Mouse (Mus musculus) CH12.LX (cell line): ENCODE results near the gene Slc25a33. TPM values are rescaled to one million over a fixed set of nuclear protein-coding genes. Genes with fewer than 3 reads are reported as not detected.

Experiments
- DNase-seq: peaks from one replicate; pipeline ENCODE4 v3.0.0-alpha.2; 2013; ENCODE audit errors: extremely low read depth
- H3K27ac ChIP-seq: 2 replicates; pipeline ENCODE4 v1.5.1; 2012; ENCODE audit warnings: low read depth, mild to moderate bottlenecking, control low read depth, moderate library complexity; ENCODE audit not compliant: insufficient read depth
- H3K27me3 ChIP-seq: replicated peaks from 2 replicates; pipeline ENCODE3; 2012; ENCODE audit warnings: inconsistent platforms
- H3K36me3 ChIP-seq, 2 experiments: replicated peaks in 1 of 2; 2 replicates each; pipeline versions ENCODE3 to v1.6.1; 2012; ENCODE audit warnings: inconsistent platforms in 1 of 2, low read length in 1 of 2, mild to moderate bottlenecking in 1 of 2, mixed read lengths in 1 of 2, moderate library complexity in 1 of 2; ENCODE audit not compliant: control insufficient read depth in 1 of 2, insufficient read depth in 1 of 2
- H3K4me1 ChIP-seq, 2 experiments: 2 replicates each; pipeline ENCODE4 v1.6.1; 2012; ENCODE audit warnings: inconsistent platforms in 1 of 2, moderate library complexity in 1 of 2; ENCODE audit not compliant: insufficient read depth in 2 of 2, control insufficient read depth in 1 of 2
- H3K4me2 ChIP-seq: 2 replicates; pipeline ENCODE4 v1.6.1; 2012; ENCODE audit warnings: low read depth, mild to moderate bottlenecking, control low read depth; ENCODE audit not compliant: poor library complexity, insufficient read depth, severe bottlenecking
- H3K4me3 ChIP-seq, 3 experiments: fragments of 150-350 bp in 1 of 3; sonication (generic) in 1 of 3; replicated peaks in 1 of 3; 2 replicates each; pipeline versions ENCODE3 to v1.5.1; 2011 to 2012; ENCODE audit warnings: low read depth in 2 of 3, low read length in 2 of 3, mild to moderate bottlenecking in 2 of 3, moderate library complexity in 2 of 3, control low read depth in 1 of 3, improper control_type of control experiment in 1 of 3, inconsistent platforms in 1 of 3, mixed read lengths in 1 of 3; ENCODE audit not compliant: poor library complexity in 1 of 3
- H3K79me2 ChIP-seq: replicated peaks from 2 replicates; pipeline ENCODE4 v1.6.1; 2012; ENCODE audit warnings: mild to moderate bottlenecking, moderate library complexity; ENCODE audit not compliant: control insufficient read depth, poor library complexity, insufficient read depth, severe bottlenecking; ENCODE audit errors: extremely low read depth
- H3K9ac ChIP-seq: 2 replicates; pipeline ENCODE4 v1.6.1; 2012; ENCODE audit warnings: low read depth, mild to moderate bottlenecking, control low read depth, moderate library complexity; ENCODE audit not compliant: insufficient read depth
- H3K9me3 ChIP-seq: replicated peaks from 2 replicates; pipeline ENCODE3; 2012; ENCODE audit warnings: low read length, inconsistent platforms, mixed read lengths
- CHD2 ChIP-seq: IDR thresholded peaks from 2 replicates; pipeline ENCODE4 v1.6.1; 2011; ENCODE audit warnings: low read length, improper control_type of control experiment
- CTCF ChIP-seq, 2 experiments: IDR thresholded peaks in 1 of 2; conservative IDR thresholded peaks in 1 of 2; 2 replicates each; pipeline ENCODE4 v1.5.1; 2011 to 2012; ENCODE audit warnings: low read depth in 2 of 2, low read length in 2 of 2, improper control_type of control experiment in 1 of 2, inconsistent platforms in 1 of 2, mild to moderate bottlenecking in 1 of 2, moderate library complexity in 1 of 2
- E2F4 ChIP-seq: IDR thresholded peaks from 2 replicates; pipeline ENCODE4 v1.6.1; 2011; ENCODE audit warnings: low read depth, low read length, improper control_type of control experiment; ENCODE audit not compliant: insufficient replicate concordance
- ELF1 ChIP-seq: IDR thresholded peaks from 2 replicates; pipeline ENCODE4 v1.6.1; 2014; ENCODE audit warnings: low read depth, mild to moderate bottlenecking, inconsistent platforms, low read length, improper control_type of control experiment
- EP300 ChIP-seq: IDR thresholded peaks from 2 replicates; pipeline ENCODE4 v1.6.1; 2011; ENCODE audit warnings: low read length, improper control_type of control experiment
- IRF4 ChIP-seq: IDR thresholded peaks from 2 replicates; pipeline ENCODE4 v1.6.1; 2014; ENCODE audit warnings: low read depth, mild to moderate bottlenecking, inconsistent platforms, low read length, improper control_type of control experiment
- MAZ ChIP-seq: IDR thresholded peaks from 2 replicates; pipeline ENCODE4 v1.6.1; 2012; ENCODE audit warnings: low read depth, mild to moderate bottlenecking, inconsistent platforms, low read length, improper control_type of control experiment, moderate library complexity
- POLR2AphosphoS2 ChIP-seq: IDR thresholded peaks from 2 replicates; pipeline ENCODE4 v1.6.1; 2011; ENCODE audit warnings: low read depth, low read length, improper control_type of control experiment
- RAD21 ChIP-seq: IDR thresholded peaks from 2 replicates; pipeline ENCODE4 v1.6.1; 2011; ENCODE audit warnings: low read depth, mild to moderate bottlenecking, low read length, improper control_type of control experiment, moderate library complexity
- SMC3 ChIP-seq: IDR thresholded peaks from 2 replicates; pipeline ENCODE4 v1.6.1; 2011; ENCODE audit warnings: low read depth, low read length, improper control_type of control experiment
- TBP ChIP-seq: conservative IDR thresholded peaks from 2 replicates; pipeline ENCODE4 v1.6.1; 2011; ENCODE audit warnings: low read depth, low read length, improper control_type of control experiment
- TCF12 ChIP-seq: IDR thresholded peaks from 2 replicates; pipeline ENCODE4 v1.6.1; 2014; ENCODE audit warnings: low read depth, mild to moderate bottlenecking, inconsistent platforms, low read length, improper control_type of control experiment
- dilution Hi-C: fragments of 300-500 bp; cut with MboI; formaldehyde crosslinking; loops from 2 replicates; pipeline ENCODE4 v1.14.3; 2020; ENCODE audit warnings: low sequenced_read_pairs; ENCODE audit not compliant: extremely low pct_unique_long_range_greater_than_20kb, extremely low pct_ligation_motif_present
- in situ Hi-C: fragments of 300-500 bp; cut with MboI; formaldehyde crosslinking; loops from 3 replicates; pipeline ENCODE4 v1.14.3; 2019; ENCODE audit warnings: low sequenced_read_pairs, low pct_ligation_motif_present, low pct_unique_long_range_greater_than_20kb, mixed read lengths
- polyA plus RNA-seq: library from polyadenylated mRNA; unstranded; fragments of >175 nt; gene quantifications from 2 replicates; pipeline ENCODE4 v1.2.1, GENCODE M21; 2012; ENCODE audit warnings: low read depth; ENCODE audit not compliant: insufficient read length
- total RNA-seq, 2 experiments: library from RNA; depleted of rRNA; stranded (reverse); fragments of 300-350 nt in 1 of 2; fragments of >200 nt in 1 of 2; gene quantifications; 2 replicates each; pipeline ENCODE4 v1.2.3; 2012 to 2014

The Slc25a33 gene
- total and polyA plus RNA-seq, 3 experiments: 25.3 to 35.5 (median 32.4) TPM

- no peak overlapping the region for H3K9ac ChIP-seq
- no peaks in the 10 kb centered on the region for H3K27me3 ChIP-seq
- dilution Hi-C loops: no loop called here
- peaks cover 0 to 14% of the 10 kb centered on the region in 2 experiments; a peak in 2 of 4 replicates for H3K4me1 ChIP-seq
- H3K79me2 ChIP-seq: no peaks in the 10 kb centered on the region
- H3K4me2 ChIP-seq: no peak overlapping the region
- H3K9me3 ChIP-seq: peaks cover 3% of the 10 kb centered on the region
- H3K4me3 ChIP-seq: no peak overlapping the region
- peaks cover 42 to 67% of the 10 kb centered on the region in 2 experiments for H3K36me3 ChIP-seq
- TF ChIP-seq TCF12 (no peak), POLR2AphosphoS2 (peak; percentile 76)
- in situ Hi-C loops: loop anchor here (5.0 to 25.0 kb wide), 2 partner anchors 167 to 552 kb away; partner anchors contain the start of gene Pgd
- no peak overlapping the region for H3K27ac ChIP-seq
- DNase-seq: no peak
Measured at GRCm38 (mm10) chr4:149714542-149714941, 59.5 kb downstream of the Slc25a33 start.

DNA sequence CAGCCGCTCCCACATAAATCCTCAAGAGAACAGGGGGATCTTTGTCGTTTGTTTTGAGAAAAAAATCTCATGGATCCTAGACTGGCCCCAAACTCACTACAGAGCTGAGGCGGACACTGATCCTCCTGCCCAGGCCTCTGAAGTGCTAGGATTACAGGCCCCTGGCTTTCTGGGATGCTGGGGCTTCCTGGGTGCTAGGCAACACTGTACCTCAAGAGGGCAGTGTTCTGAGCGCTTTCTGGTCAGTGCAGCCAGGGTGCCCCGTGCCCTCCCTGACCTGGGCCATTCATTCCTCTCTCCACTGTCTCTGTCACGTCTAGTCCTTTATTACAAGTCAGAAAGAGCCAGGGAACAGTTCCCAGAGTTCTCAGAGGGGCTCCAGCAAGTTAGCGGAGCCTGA lies 62.1 kb downstream of the Slc25a33 start:
- DNase-seq: peak; percentile 31
- in situ Hi-C loops: loop anchor here (5.0 to 25.0 kb wide), 2 partner anchors 165 to 550 kb away; partner anchors contain the start of gene Pgd

DNA sequence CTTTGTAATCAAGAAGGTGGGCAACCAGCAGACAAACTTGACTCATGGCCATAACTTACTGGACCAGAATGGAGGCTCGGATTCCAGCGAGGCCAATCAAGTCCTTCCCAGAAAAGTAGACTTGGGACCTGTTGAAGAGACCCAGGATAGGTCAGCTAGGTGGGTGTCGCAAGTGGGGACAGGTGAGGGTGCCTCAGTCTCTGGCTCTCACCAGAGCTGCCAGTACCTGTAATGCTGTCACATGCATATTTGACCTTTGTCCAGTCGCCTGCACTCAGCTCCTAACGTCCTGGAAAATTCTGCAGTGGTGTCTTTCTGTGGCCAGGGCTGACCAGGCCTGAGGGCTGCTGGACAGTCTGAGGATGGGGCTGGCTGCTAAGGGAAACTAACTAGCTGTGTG lies 62.6 kb downstream of the Slc25a33 start:
- H3K9me3 ChIP-seq: peaks cover 3% of the 10 kb centered on the region
- H3K4me2 ChIP-seq: no peak overlapping the region
- H3K27ac ChIP-seq: no peak overlapping the region
- H3K4me1 ChIP-seq: peaks cover 0 to 32% of the 10 kb centered on the region in 2 experiments; a peak in 3 of 4 replicates
- H3K4me3 ChIP-seq: no peak overlapping the region
- dilution Hi-C loops (no loop called here), in situ Hi-C loops (loop anchor here (5.0 to 25.0 kb wide), 2 partner anchors 164 to 549 kb away; partner anchors contain the start of gene Pgd)
- DNase-seq: no peak
- TF ChIP-seq TCF12 (no peak), E2F4 (no peak), CHD2 (no peak), IRF4 (no peak), TBP (no peak)
- H3K79me2 ChIP-seq: 0 out of 2 replicates have a peak, but pooled peaks cover 2% of the 10 kb centered on the region
- H3K27me3 ChIP-seq: no peaks in the 10 kb centered on the region
- no peak overlapping the region for H3K9ac ChIP-seq
- peaks cover 12 to 57% of the 10 kb centered on the region in 2 experiments for H3K36me3 ChIP-seq

More for the DNA sequence above, 62.1 kb downstream of the Slc25a33 start:
- 0 out of 2 replicates have a peak, but pooled peaks cover under 1% of the 10 kb centered on the region for H3K79me2 ChIP-seq
- H3K4me3 ChIP-seq: no peak overlapping the region
- no peaks in the 10 kb centered on the region for H3K27me3 ChIP-seq
- H3K36me3 ChIP-seq: peaks cover 16 to 62% of the 10 kb centered on the region in 2 experiments
- no peak overlapping the region for H3K9ac ChIP-seq
- H3K9me3 ChIP-seq: peaks cover 3% of the 10 kb centered on the region
- no peak overlapping the region for H3K27ac ChIP-seq
- TF ChIP-seq MAZ: no peak
- TF ChIP-seq CTCF (conservative IDR thresholded peaks at IDR 0.05 in 1 of 2, IDR thresholded peaks at IDR 0.05 in 1 of 2; ENCODE audit: low read depth in 2 of 2, low read length in 2 of 2): peak; percentile 58 to 72
- TF ChIP-seq SMC3: peak; percentile 31
- TF ChIP-seq RAD21: peak; percentile 6
- TF ChIP-seq ELF1: peak; percentile 57; the same call in 1 of the 2 replicates
- no peak for TF ChIP-seq EP300
- dilution Hi-C loops: no loop called here
- no peak overlapping the region for H3K4me2 ChIP-seq
- H3K4me1 ChIP-seq: peaks cover 0 to 28% of the 10 kb centered on the region in 2 experiments; a peak in 3 of 4 replicates
